Mouse (Mus musculus) bone marrow macrophage, adult 2 months (primary cell): Measurements from ENCODE around the gene Vwa3a.

Experiments used
- CTCF ChIP-seq: IDR thresholded peaks from 2 replicates; pipeline ENCODE4 v1.5.1; 2012; ENCODE audit warnings: low read depth, mild to moderate bottlenecking, low read length, moderate library complexity
- POLR2A ChIP-seq: IDR thresholded peaks from 2 replicates; pipeline ENCODE4 v1.6.1; 2012; ENCODE audit warnings: mild to moderate bottlenecking, low read depth, low read length, borderline replicate concordance

DNA sequence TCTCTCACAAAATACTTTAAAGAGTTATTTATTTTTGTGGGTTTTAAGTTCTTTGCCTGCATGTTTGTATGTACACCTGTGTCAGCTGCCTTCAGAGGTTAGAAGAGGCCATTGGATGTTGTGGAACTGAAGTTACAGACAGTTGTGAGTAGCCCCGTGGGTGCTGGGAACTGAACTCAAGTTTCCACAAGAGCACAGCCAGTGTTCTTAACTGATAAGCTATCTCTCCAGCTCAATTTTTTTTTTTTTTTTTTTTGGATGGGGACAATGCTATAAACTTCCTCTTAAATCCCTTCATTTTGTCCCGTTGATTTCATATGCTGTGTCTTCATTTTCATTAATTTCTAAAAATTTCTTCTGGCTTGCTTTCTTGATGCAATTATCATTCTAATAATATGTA, 25.9 kb upstream of the Vwa3a start:
- TF ChIP-seq POLR2A: no peak
- no peak for TF ChIP-seq CTCF
